Mouse (Mus musculus) retina, adult 2 months (tissue): ENCODE measurements at regions not wholly inside any gene's neighbourhood (a gene's known extent, or its start where the extent isn't known, plus 50 kb on each side); places are given as distances from the start of the nearest gene placed in this dataset.

Experiments
- DNase-seq: peaks from one replicate; pipeline ENCODE4 v3.0.0-alpha.2; 2012; ENCODE audit warnings: low read depth, low spot score

DNA sequence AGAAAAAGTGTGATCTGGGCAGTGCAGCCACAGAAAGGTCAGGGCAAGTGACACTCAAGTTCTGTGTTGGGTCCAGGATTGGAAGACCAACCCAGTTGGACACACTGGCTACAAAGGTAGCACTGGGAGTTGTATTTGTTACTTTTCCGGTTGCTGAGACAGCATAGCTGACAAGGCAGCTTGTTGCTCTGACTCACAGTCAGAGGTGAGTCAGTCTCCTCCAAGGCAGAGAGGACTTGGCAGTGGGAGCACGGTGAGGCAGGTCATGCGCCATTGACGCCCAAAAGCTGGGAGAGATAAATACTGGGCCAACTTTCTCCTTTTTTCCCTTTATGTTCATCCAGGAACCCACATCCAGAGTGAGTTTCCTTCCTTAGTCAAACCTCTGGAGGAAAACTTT, 88.4 kb downstream of the Zfp706 start:
- no peak for DNase-seq

DNA sequence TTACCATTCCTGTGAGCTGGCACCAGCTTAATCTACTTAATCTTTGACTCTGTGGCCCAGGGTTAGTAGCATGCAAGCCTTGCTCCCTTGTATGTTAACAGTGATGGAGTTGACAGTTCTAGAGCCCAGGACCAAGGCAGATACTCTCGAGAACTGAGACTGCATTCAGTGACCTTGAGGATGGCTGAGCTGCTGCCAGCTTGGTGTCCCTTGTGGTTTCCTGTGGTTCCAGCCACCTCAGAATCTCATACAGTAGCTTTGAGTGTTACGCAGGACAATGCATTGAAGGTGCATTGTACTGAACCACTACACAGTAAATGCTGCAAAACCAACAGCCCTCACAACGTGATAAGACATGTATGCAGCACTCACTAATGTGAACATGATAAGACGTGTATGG, 90.6 kb downstream of the Zfp706 start:
- no peak for DNase-seq

DNA sequence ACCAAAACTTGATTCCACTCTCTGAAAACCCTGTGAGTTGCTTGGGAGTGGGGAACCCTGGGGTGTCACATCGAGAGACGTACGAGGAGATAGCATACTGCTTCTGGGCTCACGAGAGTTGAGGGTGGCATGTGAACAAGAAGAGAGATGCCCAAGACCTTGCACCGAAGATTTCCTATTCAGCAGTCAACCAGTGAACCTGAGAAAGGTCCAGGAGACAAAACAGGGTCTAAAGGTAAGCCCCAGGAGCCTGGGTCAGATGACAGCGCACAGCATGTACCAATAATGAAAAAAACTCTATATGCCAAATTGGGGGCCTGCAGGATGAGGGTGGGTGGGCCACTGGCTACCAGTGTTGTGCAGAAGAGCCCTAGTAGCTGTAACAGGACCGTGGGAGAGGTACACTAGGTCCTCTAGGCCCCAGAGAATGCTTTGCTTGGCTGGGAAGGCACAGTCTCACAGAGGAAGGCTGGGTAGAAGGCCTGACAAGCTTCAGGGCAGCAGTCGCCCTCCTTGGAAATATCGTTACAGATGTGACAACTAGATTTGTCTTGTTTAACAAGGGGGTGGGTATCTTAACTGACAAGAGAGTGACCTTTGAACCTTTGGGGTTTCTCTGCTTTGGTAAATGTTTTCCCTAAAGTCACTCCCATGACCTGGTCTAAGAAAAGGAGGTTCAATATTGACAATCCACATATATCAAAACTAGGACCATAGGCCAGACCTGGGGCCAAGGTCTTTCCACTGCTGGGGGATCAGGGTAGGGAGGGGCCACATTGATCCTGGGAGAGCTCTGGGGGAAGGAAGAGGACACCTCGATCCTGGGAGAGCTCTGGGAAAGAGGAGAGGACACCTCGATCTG, 93.1 kb downstream of the Zfp706 start:
- no peak for DNase-seq

DNA sequence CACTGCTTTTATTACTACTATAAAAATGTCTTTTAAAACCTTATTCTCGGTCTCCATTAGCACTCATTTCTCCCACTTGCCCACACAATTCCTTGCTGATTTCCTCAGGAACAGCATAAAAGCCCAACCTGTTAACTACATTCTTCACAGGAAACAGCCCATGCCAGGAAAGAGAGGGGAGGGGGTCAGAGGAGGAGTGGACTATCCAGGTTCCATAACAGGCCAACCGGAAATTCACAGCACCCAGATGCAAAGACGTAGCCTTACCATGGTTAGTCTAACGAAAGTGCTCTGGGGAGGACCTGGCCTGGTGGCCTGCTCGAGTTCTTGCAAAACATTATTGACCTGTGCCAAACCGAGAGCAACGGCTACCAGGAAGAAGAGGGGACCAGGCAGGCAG, 94.3 kb downstream of the Zfp706 start:
- DNase-seq: no peak

DNA sequence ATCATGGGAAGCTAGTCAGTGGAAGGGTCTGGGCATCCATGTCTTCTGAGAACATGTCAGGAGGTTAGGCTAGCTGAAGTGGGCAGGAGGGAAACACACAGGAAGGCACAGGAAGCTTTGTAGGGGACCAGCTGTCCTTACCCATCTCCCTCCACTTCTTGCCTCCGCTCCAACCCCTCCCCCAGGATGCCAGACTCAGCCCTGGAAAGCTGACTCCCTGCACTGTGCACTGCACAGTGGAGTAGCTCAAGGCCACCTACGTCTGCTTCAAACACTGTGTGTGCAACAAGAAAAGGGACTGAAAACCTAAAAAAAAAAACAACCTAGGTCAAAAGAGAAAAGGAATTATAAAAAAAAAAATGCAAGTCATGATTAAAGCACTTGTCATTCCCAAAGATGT, 97.3 kb downstream of the Zfp706 start:
- DNase-seq: no peak

DNA sequence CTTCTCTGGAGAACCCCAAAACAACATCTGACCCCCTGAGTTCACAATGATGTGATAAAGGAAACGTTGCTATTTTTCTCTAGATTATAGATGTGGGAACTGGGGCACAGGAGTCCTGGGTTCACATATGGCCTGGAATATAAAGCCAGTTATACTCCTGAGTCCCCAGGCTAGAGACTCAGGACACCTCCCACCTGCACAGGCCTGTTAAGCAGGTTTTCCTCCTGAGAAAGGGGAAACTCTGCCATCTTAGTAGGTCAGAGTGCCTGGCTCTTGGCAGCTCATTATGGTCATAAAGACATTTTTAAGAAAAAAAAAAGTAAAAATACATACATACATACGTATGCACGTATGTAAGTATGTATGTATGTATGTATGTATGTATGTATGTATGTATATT, 98.1 kb downstream of the Zfp706 start:
- DNase-seq: no peak

DNA sequence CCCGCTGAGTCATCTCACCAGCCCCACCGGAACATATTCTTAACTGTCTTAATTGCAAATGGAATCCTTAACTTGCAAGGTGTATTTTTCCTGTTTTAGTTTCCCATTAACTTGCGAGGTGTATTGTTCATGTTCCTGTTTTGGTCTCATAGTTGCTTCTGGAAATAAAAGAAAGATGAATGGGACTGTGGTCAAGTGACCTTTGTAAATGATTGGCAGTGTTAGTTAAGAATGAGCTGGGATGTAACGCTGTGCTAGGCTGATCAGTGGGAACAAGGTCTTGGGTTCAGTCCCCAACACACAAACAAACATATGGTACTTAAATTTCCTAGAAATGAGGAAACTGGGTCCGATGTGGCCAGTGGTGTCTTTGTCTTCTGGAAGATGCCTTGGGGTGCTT, 100.8 kb downstream of the Zfp706 start:
- no peak for DNase-seq

DNA sequence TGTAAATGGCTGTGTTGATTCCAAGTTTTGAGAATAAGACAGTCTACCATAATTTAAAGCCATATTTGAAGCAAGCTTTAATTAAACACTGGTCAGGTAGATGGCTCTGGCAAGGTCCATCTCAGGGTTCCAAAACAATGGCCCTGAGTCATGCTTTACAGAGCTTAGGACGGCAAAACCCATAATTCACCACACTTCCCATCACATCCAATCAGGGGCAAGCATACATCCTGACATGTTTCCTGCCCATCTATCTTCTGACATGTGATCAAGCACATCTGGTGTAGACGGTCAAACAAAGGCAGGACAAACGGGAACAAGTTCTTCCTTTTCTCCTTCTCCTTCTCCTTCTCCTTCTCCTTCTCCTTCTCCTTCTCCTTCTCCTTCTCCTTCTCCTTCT, 101.5 kb downstream of the Zfp706 start:
- DNase-seq: no peak

DNA sequence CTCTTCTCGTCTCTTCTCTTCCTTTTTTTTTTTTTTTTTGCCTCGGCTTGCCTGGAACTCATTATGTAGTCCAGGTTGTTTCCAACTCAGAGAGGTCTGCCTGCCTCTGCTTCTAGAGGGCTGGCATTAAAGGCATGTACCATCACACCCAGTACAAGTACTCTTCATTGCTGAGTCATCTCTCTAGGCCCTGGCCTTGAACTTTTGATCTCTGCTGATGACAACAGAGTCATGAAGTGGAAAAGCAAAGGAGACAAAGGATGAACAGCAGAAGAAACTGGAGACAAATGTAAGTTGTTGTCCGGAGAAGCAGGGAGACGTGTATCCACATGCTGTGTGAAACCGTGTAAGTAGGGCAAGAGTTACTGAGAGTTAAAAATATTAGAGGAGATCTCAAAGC, 103.7 kb downstream of the Zfp706 start:
- no peak for DNase-seq

DNA sequence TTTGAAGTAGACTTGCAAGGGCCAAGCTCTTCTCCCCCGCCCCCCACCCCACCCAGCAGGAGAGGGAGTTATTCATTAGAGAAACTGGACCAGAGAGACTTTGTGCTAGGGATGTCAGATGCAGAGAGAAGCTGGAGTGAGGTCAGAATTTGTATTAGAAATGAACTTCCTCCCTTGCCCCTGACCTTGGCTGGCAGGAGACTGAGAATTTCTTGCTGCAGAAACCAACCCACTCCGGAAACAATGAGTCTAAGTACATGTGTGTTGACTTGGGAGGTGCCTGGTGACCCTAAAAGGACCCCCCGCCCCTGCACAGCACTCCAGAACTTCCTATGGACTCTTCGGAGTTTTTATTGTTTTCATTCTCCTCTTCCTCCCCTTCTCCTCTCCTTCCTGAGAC, 104.3 kb downstream of the Zfp706 start:
- DNase-seq: no peak

DNA sequence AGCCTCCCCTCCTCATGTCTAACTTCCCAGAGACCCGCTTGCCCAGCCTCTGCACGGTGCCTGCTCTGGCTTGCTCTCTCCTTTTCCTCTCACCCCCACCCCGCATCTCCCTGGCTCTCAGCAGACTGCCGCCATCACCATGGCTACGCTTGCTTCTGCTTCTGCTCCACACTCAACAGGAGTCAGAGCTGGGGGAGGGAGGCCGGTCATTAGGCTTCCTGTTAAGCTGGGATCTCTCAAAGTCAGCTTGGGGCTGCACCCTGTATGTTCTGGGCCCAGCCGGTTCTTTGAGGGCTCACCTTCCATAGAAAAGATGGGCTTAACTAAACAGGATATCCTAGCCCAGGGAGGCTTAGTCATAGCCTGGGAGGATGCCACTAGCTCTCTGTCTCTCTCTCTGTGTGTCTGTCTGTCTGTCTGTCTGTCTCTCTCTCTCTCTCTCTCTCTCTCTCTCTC, 105.7 kb downstream of the Zfp706 start:
- DNase-seq: no peak

DNA sequence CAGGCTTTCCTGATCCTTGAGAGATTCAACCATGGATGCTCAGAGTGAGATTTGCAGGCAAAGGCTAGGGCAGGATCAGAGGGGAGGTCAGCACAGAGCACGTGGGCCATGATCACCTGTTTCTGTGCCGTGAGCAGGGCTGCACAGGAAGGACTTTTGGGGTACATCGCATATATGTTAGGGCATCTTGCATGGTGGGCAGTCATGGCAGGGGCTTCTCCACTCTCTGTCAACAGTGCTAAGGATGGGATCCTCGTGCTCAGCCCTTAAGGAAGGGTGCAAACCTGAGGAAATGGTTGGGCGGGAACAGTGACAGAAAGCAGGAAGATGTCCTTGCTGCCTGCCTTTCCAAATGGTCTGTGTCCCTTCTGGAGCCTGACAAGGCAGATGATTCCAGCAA, 106.2 kb downstream of the Zfp706 start:
- no peak for DNase-seq

DNA sequence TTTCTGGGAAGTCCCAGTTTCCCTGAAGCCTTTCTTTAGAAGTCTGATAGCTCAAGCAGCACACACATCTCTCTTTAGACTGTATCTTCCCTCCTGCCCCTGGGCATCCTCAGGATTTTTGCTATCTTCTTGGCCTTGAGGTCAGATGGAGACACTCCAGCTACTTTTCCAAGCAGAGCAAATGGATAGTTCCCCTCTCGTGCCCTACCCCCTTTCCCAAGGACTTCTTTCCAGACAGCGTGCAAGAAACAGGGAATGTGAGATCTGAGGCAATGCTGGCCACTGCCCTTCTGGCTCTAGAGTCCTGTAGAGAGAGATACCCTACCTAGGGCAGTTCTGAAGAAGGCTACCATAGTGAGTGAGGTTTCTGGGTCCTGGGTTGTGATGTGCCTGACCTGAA, 106.6 kb downstream of the Zfp706 start:
- no peak for DNase-seq

DNA sequence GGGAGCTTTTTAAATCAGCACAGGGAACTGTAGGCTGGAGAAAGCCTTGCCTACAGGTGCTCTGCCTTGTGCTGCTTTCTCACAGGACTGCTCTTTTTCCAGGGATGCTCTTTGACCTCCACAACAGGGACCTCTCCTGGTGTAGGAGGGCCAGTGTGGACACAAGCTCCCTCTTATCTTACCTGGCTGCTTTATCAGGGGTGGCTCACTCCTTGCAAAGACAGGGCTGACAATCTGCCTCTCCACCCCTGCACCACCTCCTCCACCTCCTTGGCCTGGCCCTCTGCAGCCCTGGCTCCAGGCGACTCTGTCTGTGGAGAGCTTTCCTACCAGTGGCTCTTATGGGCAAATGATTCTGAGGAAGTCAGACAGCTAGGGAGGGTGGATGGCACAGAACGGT, 107.7 kb downstream of the Zfp706 start:
- DNase-seq: no peak

DNA sequence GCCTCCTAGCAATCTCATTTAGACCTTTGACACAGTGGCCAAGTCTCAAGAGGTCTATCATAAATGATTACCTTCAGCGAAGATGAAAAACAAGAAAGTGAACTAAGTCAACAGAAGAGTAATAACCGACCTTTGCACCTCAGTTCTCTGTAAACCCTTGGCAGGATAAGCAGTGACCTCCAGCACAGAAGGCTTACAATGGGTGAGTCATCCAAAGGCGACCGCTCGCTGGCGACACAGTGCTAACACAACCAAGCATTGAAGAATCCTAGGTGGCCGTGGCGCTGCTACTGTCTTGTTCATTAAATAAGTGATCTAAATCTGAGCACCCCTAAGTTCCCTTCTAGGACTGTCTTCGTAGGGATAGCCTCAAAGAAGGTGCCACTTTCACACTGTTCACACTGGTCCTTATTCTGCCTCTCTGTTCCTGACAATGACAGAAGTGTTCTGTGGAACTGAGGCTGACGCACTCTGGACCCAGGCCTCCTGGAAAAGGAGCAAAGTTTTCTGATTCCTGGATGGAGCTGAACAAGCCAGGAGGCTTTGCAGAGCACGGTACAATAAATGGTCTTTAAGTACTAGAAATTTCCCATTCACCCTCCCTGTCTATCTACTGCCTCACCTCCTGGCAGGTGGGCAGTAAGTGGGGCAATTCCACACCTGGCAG, 108.6 kb downstream of the Zfp706 start:
- DNase-seq: no peak

DNA sequence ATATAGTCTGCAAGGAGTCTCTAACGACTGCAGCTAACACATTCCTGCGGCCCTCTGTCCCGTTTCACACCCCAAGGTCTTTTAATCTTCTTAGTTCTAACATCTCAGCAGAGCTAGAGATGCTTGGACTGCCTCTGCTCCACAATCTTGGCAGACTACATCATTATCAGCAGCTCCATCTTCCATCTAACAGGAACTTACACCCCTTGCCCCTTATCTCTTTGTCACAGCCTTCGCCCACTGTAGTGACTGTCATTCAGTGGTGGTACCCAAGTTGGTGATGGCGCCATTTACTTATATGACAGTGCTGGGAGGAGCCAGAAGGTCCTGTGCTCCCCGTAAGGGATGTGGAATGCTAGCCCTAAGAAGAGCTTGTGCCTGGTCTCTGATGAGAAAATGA, 109.2 kb downstream of the Zfp706 start:
- DNase-seq: no peak

DNA sequence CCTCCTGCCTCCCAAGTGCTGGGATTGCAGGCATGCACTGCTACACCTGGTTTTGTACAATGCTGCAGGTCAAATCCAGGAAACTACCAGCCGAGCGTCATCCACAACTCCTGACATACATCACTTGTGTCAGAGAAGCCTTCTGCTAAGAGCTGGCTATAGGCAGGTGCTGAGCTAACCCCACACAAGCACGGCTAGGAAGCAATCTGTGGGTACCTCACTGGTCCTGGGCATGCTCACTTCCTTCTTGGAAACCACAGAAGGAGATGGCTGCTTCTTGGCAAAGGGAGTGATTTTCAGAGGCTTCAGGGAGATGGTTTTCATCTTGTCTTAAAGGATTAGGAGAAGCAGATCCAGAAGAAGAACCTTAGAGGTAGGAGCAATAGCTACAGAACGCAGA, 111.3 kb downstream of the Zfp706 start:
- no peak for DNase-seq

DNA sequence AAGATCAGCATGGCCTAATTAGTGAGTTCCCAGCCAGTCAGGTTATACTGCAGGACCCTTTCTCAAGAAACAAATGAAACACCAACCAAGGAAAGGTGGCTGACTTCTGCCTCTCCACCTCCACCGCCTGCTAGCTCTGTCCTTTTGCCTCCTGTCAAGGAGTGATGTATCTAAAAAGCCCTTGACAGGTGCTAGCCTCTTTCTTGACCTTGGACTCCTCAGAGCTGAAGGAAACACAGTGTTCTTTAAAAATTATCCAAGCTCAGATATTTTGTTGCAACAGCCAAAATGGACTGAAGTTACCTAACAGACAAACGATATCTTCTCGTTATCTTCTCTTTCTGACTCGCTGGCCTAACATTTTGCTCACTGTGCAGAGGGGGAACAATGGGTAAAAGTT, 112.5 kb downstream of the Zfp706 start:
- DNase-seq: no peak

DNA sequence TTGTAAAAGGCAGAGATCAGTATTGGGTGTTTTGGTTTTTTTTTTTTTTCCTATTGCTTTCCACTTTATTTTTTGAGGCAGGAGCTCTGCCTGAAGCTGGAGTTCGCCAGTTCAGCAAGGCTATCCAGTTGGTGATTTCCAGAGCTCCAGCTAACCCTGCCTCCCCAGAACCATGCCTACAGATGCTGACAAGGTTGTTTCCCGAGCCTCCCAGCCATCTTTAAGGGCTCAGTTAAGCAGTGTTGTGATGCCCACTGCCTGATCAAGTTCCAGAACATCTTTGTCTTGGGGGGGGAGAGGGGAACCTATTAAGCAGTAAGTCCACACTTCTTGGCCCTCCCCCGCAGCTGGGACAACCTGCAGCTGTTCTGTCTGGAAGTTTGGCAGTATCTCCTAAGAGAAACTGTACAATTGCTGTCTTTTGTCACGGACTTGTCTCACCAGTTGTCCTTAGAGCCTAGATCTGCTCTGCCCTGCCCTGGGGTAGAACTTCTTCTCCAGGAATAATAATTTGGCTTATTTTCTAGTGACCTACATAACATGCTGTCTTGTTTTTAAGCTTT, 114.1 kb downstream of the Zfp706 start:
- DNase-seq: no peak

DNA sequence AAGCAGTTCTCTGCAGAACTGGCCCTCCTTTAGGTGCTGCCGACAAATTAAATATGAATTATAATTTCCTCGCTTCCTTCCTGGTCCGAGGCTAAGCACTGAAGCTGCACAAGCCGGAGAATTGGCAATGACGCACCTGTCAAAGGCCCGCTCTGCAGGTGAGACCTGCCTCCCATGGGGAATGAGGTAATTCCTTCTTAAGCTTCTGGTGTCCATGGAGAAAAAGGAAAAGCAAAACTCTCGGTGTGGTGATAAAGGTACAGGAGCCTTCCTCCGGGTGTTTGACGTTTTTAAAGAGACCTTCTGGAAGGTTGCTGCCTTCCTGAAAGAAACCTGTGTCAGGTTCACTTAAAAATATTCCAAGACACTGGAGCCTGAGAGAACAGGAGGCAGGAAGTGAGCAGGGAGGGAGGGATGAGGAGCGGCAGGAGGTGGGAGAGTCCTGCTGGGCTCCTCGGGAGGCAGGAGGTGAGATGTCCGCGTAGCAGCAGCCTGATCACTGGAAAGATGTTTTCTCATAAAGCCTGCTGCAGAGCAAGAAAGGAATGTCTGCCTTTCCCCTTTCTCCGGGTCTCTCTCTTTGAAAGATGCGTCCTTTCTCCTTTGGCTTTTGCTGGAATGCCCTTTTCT, 114.9 kb downstream of the Zfp706 start:
- DNase-seq: no peak

DNA sequence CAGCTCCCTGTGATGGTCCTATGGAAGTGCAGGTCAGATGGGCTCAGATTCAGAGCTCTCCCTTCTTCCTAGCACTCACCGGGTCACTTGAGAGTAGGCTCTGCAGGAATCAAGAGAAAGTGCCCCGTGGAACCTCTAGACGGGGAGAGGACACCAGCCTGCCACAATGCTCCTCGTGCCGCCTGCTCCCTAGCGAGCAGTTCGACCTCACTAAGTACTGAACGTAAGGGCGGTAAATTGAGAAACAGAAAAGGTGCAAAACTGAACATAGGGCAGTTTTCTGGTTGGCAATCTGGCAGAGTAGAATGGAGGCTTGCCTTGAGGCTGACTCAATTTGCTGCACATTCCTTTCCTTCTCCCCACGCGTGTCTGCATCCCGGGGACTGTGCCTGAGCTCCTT, 115.7 kb downstream of the Zfp706 start:
- no peak for DNase-seq

DNA sequence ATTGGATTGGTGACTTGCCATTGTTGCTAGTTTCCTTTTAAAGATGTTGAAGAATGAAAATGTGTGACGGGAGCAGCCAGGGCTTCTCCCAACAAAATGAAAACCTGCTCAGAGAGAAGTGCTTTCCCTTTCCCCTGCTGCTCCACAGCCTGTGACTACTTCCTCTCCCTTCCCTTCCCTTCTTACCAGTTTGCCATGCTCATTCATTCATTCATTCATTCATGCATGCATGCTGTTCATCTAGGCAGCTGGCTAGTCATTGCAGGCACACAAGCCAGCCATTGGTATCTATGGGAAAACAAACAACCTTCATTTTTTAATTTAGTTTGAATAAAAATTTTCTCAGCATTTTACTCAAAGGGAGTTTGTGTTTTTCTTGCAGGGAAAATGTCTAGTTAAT, 116.3 kb downstream of the Zfp706 start:
- DNase-seq: no peak

DNA sequence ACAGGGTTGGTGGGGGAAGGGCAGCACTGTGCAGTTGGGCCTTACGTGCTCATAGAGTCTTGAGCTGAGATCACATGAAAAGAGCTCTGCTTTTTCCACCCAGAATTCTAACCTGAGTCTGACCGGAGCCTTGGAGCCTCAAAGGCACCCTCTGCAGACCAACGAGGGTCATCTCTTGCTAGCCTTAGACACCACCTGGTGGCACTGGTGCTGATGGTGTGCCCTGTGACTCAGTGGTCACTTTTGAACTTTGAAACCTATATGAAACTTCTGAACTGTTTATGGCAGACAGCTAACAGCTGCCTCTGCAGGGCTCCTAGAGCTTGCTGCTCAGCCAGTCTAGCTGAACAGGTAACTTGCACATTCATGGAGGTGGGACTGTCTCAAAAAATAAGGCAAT, 118.5 kb downstream of the Zfp706 start:
- DNase-seq: no peak
